Mouse (Mus musculus) liver, embryonic 14.5 days (tissue): ENCODE data around the gene Nanos1. TPM values are rescaled to one million over a fixed set of nuclear protein-coding genes. Genes with fewer than 3 reads are reported as not detected.
A peak's percentile ranks its signal among the peaks of the same experiment; 100 is the strongest.

Source experiments
- ATAC-seq: fragments of 200-750 bp; cut with Nextera tagmentation; 2 replicates; pipeline ENCODE4 v1.8.0; 2017; ENCODE audit warnings: moderate number of reproducible peaks, mild to moderate bottlenecking, moderate library complexity; ENCODE audit not compliant: insufficient read depth
- DNase-seq, 3 experiments: peaks; one replicate each; pipeline ENCODE4 v3.0.0-alpha.2; 2012 to 2013; ENCODE audit warnings: low read depth in 3 of 3, low spot score in 3 of 3
- H3K27ac ChIP-seq: fragments of 300-500 bp; sonication (generic); 2 replicates; pipeline ENCODE4 v1.5.1; 2014; ENCODE audit warnings: moderate library complexity, mild to moderate bottlenecking, control low read depth, inconsistent platforms
- H3K27me3 ChIP-seq: fragments of 300-500 bp; sonication (generic); 2 replicates; pipeline ENCODE4 v1.6.1; 2014; ENCODE audit warnings: mild to moderate bottlenecking, low read length, moderate library complexity; ENCODE audit not compliant: control insufficient read depth, insufficient read depth
- H3K36me3 ChIP-seq: fragments of 300-500 bp; sonication (generic); replicated peaks from 2 replicates; pipeline ENCODE4 v1.6.1; 2014; ENCODE audit warnings: low read depth; ENCODE audit not compliant: control insufficient read depth, insufficient read depth
- H3K4me1 ChIP-seq, 2 experiments: fragments of 200-500 bp in 1 of 2; fragments of 300-500 bp in 1 of 2; sonication (generic) in 1 of 2; replicated peaks; 2 replicates each; pipeline ENCODE4 v1.6.1; 2012 to 2014; ENCODE audit warnings: antibody characterized with exemption in 1 of 2, inconsistent platforms in 1 of 2, low read length in 1 of 2; ENCODE audit not compliant: control insufficient read depth in 2 of 2, insufficient read depth in 2 of 2
- H3K4me2 ChIP-seq: fragments of 300-500 bp; sonication (generic); 2 replicates; pipeline ENCODE4 v1.6.1; 2014; ENCODE audit warnings: low read depth, mild to moderate bottlenecking, control low read depth, moderate library complexity
- H3K4me3 ChIP-seq, 2 experiments: fragments of 200-500 bp in 1 of 2; fragments of 300-500 bp in 1 of 2; sonication (generic) in 1 of 2; 2 replicates each; pipeline ENCODE4 v1.5.1; 2012 to 2014; ENCODE audit warnings: low read depth in 2 of 2, low read length in 2 of 2, mild to moderate bottlenecking in 2 of 2, control low read depth in 1 of 2, inconsistent platforms in 1 of 2, moderate library complexity in 1 of 2; ENCODE audit not compliant: insufficient read depth in 1 of 2
- H3K9ac ChIP-seq: fragments of 300-500 bp; sonication (generic); replicated peaks from 2 replicates; pipeline ENCODE4 v1.6.1; 2014; ENCODE audit warnings: mild to moderate bottlenecking, control low read depth, moderate library complexity
- H3K9me3 ChIP-seq: fragments of 300-500 bp; sonication (generic); 2 replicates; pipeline ENCODE4 v1.6.1; 2016; ENCODE audit warnings: low read length, mixed read lengths; ENCODE audit not compliant: control insufficient read depth
- CTCF ChIP-seq: IDR thresholded peaks from 2 replicates; pipeline ENCODE4 v1.5.1; 2016; ENCODE audit warnings: antibody characterized with exemption, low read depth, control low read depth
- EP300 ChIP-seq: IDR thresholded peaks from 2 replicates; pipeline ENCODE4 v1.6.1; 2016; ENCODE audit warnings: antibody characterized with exemption, low read depth
- WGBS: fragments of 180-500 bp; shearing (Covaris S2); extraction: QIAGEN DNeasy Blood & Tissue Kit; methylation state at CpG from one replicate; pipeline ENCODE4 v1.1.7; 2014; ENCODE audit not compliant: insufficient replicate concordance; 5-methylcytosine and 5-hydroxymethylcytosine counted together
- polyA plus RNA-seq, 2 experiments: library from polyadenylated mRNA; depleted of rRNA in 1 of 2; stranded (reverse) in 1 of 2; unstranded in 1 of 2; fragments of >200 nt; fragmentation: Nextera tagmentation in 1 of 2; extraction: Ambion mirVana in 1 of 2; gene quantifications; 2 replicates each; pipeline versions ENCODE4 v1.2.1 to v1.2.3; 2012 to 2014

Gene Nanos1
- polyA plus RNA-seq, 2 experiments = 1.3 to 1.9 TPM

- Histone ChIP-seq H3K4me3 (peak overlapping the region; percentile 80 to 99), H3K9me3 (no peaks in the 10 kb centered on the region), H3K4me1 (peaks cover 7 to 14% of the 10 kb centered on the region in 2 experiments), H3K27me3 (no peaks in the 10 kb centered on the region), H3K9ac (peak overlapping the region; percentile 62), H3K27ac (no peak overlapping the region), H3K36me3 (peaks cover 8% of the 10 kb centered on the region), H3K4me2 (peak overlapping the region; percentile 92)
- ATAC-seq (no peak), DNase-seq (no peak)
- TF ChIP-seq EP300 (no peak), CTCF (no peak)
- 25% methylated on average over 6 of the region's 6 CpGs for WGBS
Observed at GRCm38 (mm10) chr19:60788214-60788960, 32.6 kb downstream of the Nanos1 start.

GRCm38 (mm10) chr19:60789452-60789851 is 33.7 kb downstream of the Nanos1 start:
- no peak for TF ChIP-seq CTCF
- no peak for TF ChIP-seq EP300
- H3K4me1 ChIP-seq = peaks cover 7 to 14% of the 10 kb centered on the region in 2 experiments

GRCm38 (mm10) chr19:60789919-60790506 is 34.2 kb downstream of the Nanos1 start:
- TF ChIP-seq EP300 = no peak
- no peak for TF ChIP-seq CTCF
- Histone ChIP-seq H3K4me1 (peaks cover 7 to 14% of the 10 kb centered on the region in 2 experiments), H3K4me2 (peak overlapping the region; percentile 92), H3K27ac (peak overlapping the region; percentile 99), H3K9me3 (no peaks in the 10 kb centered on the region), H3K9ac (peak overlapping the region; percentile 100), H3K27me3 (no peaks in the 10 kb centered on the region), H3K36me3 (no peaks in the 10 kb centered on the region), H3K4me3 (peak overlapping the region; percentile 80 to 99)
- WGBS = under 1% methylated on average over 60 of the region's 60 CpGs
- peak in 1 of 3 experiments; percentile 44 for DNase-seq
- peak; percentile 68 for ATAC-seq

More at GRCm38 (mm10) chr19:60789452-60789851, 33.7 kb downstream of the Nanos1 start:
- Histone ChIP-seq H3K4me2 (peak overlapping the region; percentile 92), H3K27me3 (no peaks in the 10 kb centered on the region), H3K9me3 (no peaks in the 10 kb centered on the region), H3K27ac (peak overlapping the region; percentile 99), H3K9ac (peak overlapping the region; percentile 100), H3K4me3 (peak overlapping the region; percentile 80 to 99), H3K36me3 (peaks cover under 1% of the 10 kb centered on the region; the same call in 1 of the 2 replicates)
- WGBS = 1% methylated on average over 7 of the region's 7 CpGs
- DNase-seq (no peak), ATAC-seq (no peak)

GRCm38 (mm10) chr19:60790551-60791161 is 34.9 kb downstream of the Nanos1 start, which contains the start of gene Eif3a:
Gene Eif3a (minus strand): TSS chr19:60790658.
- TF ChIP-seq CTCF (peak; percentile 19; the same call in 1 of the 2 replicates), EP300 (no peak)
- H3K9ac ChIP-seq = peak within 1 kb of the TSS; percentile 100
- H3K36me3 ChIP-seq = no peaks in the 10 kb centered on the region
- H3K27me3 ChIP-seq = no peaks in the 10 kb centered on the region
- under 1% methylated on average over 57 of the region's 57 CpGs for WGBS
- H3K27ac ChIP-seq = peak within 1 kb of the TSS; percentile 99
- H3K4me1 ChIP-seq = peaks cover 10 to 18% of the 10 kb centered on the region in 2 experiments
- ATAC-seq = peak; percentile 92
- peak within 1 kb of the TSS; percentile 92 for H3K4me2 ChIP-seq
- no peaks in the 10 kb centered on the region for H3K9me3 ChIP-seq
- H3K4me3 ChIP-seq = peak within 1 kb of the TSS; percentile 80 to 99
- DNase-seq = peak; percentile 88 to 91 (median 89)
